25 mouse cellular contexts compared by ENCODE assay signal in the genomic region with DNA sequence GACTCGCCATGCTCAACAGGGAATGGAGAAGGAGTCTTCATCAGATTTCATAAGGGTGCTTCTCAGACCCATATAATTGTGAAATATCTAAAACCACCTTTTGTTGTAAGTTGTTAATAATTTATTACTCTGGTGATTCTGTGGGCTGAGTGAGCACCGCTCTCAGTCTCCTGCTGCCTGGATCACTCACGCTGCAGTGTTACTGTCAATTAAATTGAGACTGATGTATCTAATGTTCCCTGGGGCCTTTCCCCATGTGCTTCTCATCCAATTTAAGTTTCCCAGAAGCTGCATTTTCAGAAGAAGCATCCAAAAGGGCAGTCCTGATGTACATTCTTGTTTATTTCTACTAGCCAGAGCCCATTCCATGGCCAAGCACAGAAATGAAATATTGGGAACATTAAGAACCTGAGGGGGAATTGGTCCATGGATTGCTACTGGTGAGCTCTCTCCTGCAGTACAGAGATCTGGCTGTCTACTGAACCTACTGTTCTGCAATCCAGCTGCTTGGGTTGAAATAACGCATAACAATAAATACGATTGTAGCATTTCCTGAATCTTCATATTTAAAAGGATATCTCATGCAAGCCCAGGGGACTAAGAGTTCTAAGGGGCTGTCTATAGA. TPM values are rescaled to one million over a fixed set of nuclear protein-coding genes. Genes with fewer than 3 reads are reported as not detected.
DNase-seq lines count a peak whose midpoint lies in the region; ATAC-seq lines count a peak whose summit lies in the region.
"Had no signal": no experiment of that assay in that cellular context is flagged by ENCODE, and none has a peak within 500 bp of the region (broad histone marks: within the 10 kb centered on the region; RNA-seq: fewer than 3 reads in every experiment).

No protein-coding gene starts in this region.

- 75% methylated on average over 5 of the region's 5 CpGs for WGBS in neural tube, embryonic 11.5 days
- WGBS in hindbrain, embryonic 13.5 days = 63% methylated on average over 5 of the region's 5 CpGs
- 66% methylated on average over 5 of the region's 5 CpGs for WGBS in midbrain, embryonic 15.5 days
- WGBS in neural tube, embryonic 15.5 days = 51% methylated on average over 5 of the region's 5 CpGs

- H3K9me3 ChIP-seq in neural tube, embryonic 11.5 days (ENCODE audit: control insufficient read depth, low read length) = no peaks in the 10 kb centered on the region
- no peaks in the 10 kb centered on the region for H3K9me3 ChIP-seq in hindbrain, embryonic 13.5 days
- no peaks in the 10 kb centered on the region for H3K9me3 ChIP-seq in midbrain, embryonic 15.5 days
- no peaks in the 10 kb centered on the region for H3K9me3 ChIP-seq in neural tube, embryonic 15.5 days (replicated peaks)
- H3K9me3 ChIP-seq: forebrain, embryonic 15.5 days; heart, embryonic 13.5 days; limb, embryonic 15.5 days had no signal

- no peak overlapping the region for H3K9ac ChIP-seq in neural tube, embryonic 11.5 days (ENCODE audit: low read length)
- no peak overlapping the region for H3K9ac ChIP-seq in hindbrain, embryonic 13.5 days
- H3K9ac ChIP-seq in midbrain, embryonic 15.5 days = no peak overlapping the region
- H3K9ac ChIP-seq in neural tube, embryonic 15.5 days (replicated peaks) = no peak overlapping the region
- H3K9ac ChIP-seq: forebrain, embryonic 15.5 days; heart, embryonic 13.5 days; limb, embryonic 15.5 days; liver, embryonic 14.5 days; lung, embryonic 14.5 days had no signal

- H3K4me3 ChIP-seq in neural tube, embryonic 11.5 days (ENCODE audit: low read depth, low read length) = no peak overlapping the region
- no peak overlapping the region for H3K4me3 ChIP-seq in hindbrain, embryonic 13.5 days
- H3K4me3 ChIP-seq in midbrain, embryonic 15.5 days = no peak overlapping the region
- no peak overlapping the region for H3K4me3 ChIP-seq in neural tube, embryonic 15.5 days (replicated peaks)
- H3K4me3 ChIP-seq: forebrain, embryonic 15.5 days; heart, embryonic 13.5 days; left cerebral cortex, adult 2 months; limb, embryonic 15.5 days; myocyte had no signal

- no peaks in the 10 kb centered on the region for H3K36me3 ChIP-seq in neural tube, embryonic 11.5 days (ENCODE audit: control insufficient read depth, insufficient read depth, low read length)
- H3K36me3 ChIP-seq in hindbrain, embryonic 13.5 days = no peaks in the 10 kb centered on the region
- H3K36me3 ChIP-seq in midbrain, embryonic 15.5 days (replicated peaks) = no peaks in the 10 kb centered on the region
- H3K36me3 ChIP-seq in neural tube, embryonic 15.5 days = no peaks in the 10 kb centered on the region
- H3K36me3 ChIP-seq: forebrain, embryonic 15.5 days; heart, embryonic 13.5 days; limb, embryonic 15.5 days had no signal

- H3K4me1 ChIP-seq in neural tube, embryonic 11.5 days (ENCODE audit: control insufficient read depth, insufficient read depth, low read length) = no peaks in the 10 kb centered on the region
- peaks cover 5% of the 10 kb centered on the region; the same call in 1 of the 2 replicates for H3K4me1 ChIP-seq in hindbrain, embryonic 13.5 days (replicated peaks)
- H3K4me1 ChIP-seq in midbrain, embryonic 15.5 days = no peaks in the 10 kb centered on the region
- H3K4me1 ChIP-seq in neural tube, embryonic 15.5 days = peaks cover 8% of the 10 kb centered on the region
- H3K4me1 ChIP-seq: forebrain, embryonic 15.5 days; heart, embryonic 13.5 days; limb, embryonic 15.5 days had no signal

- no peak overlapping the region for H3K27ac ChIP-seq in neural tube, embryonic 11.5 days (ENCODE audit: low read depth, low read length)
- H3K27ac ChIP-seq in hindbrain, embryonic 13.5 days = peak overlapping the region; percentile 18; the same call in 1 of the 2 replicates
- H3K27ac ChIP-seq in midbrain, embryonic 15.5 days = no peak overlapping the region
- no peak overlapping the region for H3K27ac ChIP-seq in neural tube, embryonic 15.5 days (replicated peaks)
- H3K27ac ChIP-seq: forebrain, embryonic 15.5 days; heart, embryonic 13.5 days; left cerebral cortex, adult 2 months; limb, embryonic 15.5 days; liver, embryonic 14.5 days; stomach, postnatal 0 days had no signal

- no peak overlapping the region for H3K4me2 ChIP-seq in neural tube, embryonic 11.5 days (ENCODE audit: low read depth)
- no peak overlapping the region for H3K4me2 ChIP-seq in hindbrain, embryonic 13.5 days
- H3K4me2 ChIP-seq in midbrain, embryonic 15.5 days = no peak overlapping the region
- H3K4me2 ChIP-seq in neural tube, embryonic 15.5 days = no peak overlapping the region
- H3K4me2 ChIP-seq: forebrain, embryonic 15.5 days; heart, embryonic 13.5 days; limb, embryonic 15.5 days; lung, embryonic 14.5 days had no signal

- H3K27me3 ChIP-seq in neural tube, embryonic 11.5 days (ENCODE audit: control insufficient read depth, insufficient read depth, low read length) = no peaks in the 10 kb centered on the region
- no peaks in the 10 kb centered on the region for H3K27me3 ChIP-seq in hindbrain, embryonic 13.5 days
- H3K27me3 ChIP-seq in midbrain, embryonic 15.5 days (replicated peaks) = no peaks in the 10 kb centered on the region
- no peaks in the 10 kb centered on the region for H3K27me3 ChIP-seq in neural tube, embryonic 15.5 days (replicated peaks)
- H3K27me3 ChIP-seq: forebrain, embryonic 15.5 days; heart, embryonic 13.5 days; limb, embryonic 15.5 days had no signal

- peak; percentile 70; the same call in 1 of the 2 replicates for ATAC-seq in neural tube, embryonic 11.5 days (ENCODE audit: insufficient read depth, low FRiP score, low TSS enrichment)
- ATAC-seq in hindbrain, embryonic 13.5 days (ENCODE audit: low FRiP score) = peak; percentile 88
- peak; percentile 85; the same call in 1 of the 2 replicates for ATAC-seq in midbrain, embryonic 15.5 days (replicated peaks)
- ATAC-seq in neural tube, embryonic 15.5 days (ENCODE audit: low FRiP score) = peak; percentile 57
- ATAC-seq: activated CD4-positive, CD25-positive, alpha-beta regulatory T cell, adult 4 months; forebrain, embryonic 15.5 days had no signal

- peak; percentile 19 for DNase-seq in neural tube, embryonic 11.5 days (ENCODE audit: low spot score)
- no peak for DNase-seq in neural tube, embryonic 10.5 days (ENCODE audit: extremely low spot score, low spot score)
- DNase-seq in layer of hippocampus, adult 9-11 months = no peak
- DNase-seq in thymus, postnatal 10 days (ENCODE audit: low spot score in 2 of 2) = no peak
- DNase-seq: adrenal gland, adult 8-10 months; gastrocnemius, postnatal 14 days; heart, adult 18-20 months; heart, postnatal 14 days; kidney, adult 11 months; lung, embryonic 14.5 days; thymus, adult 2 months had no signal

RNA-seq across cellular contexts. Expression of a gene that starts 54.6 kb away (rescaled TPM):
- 0.15 TPM in 1 of 2 replicates, not detected in the other for polyA plus RNA-seq in neural tube, embryonic 11.5 days (2014; fragmentation: Nextera tagmentation; extraction: Ambion mirVana)
- polyA plus RNA-seq in hindbrain, embryonic 13.5 days (2015; fragmentation: Nextera tagmentation; extraction: Ambion mirVana) = 0.13 and 0.27 TPM in 2 replicates
- polyA plus RNA-seq in midbrain, embryonic 15.5 days (2015; fragmentation: Nextera tagmentation; extraction: Ambion mirVana) = 0.17 and 0.23 TPM in 2 replicates
- 0.42 and 0.69 TPM in 2 replicates for polyA plus RNA-seq in neural tube, embryonic 15.5 days (2015; fragmentation: Nextera tagmentation; extraction: Ambion mirVana)
- polyA plus RNA-seq: activated CD4-positive, CD25-positive, alpha-beta regulatory T cell, adult 4 months; C2C12; forebrain, embryonic 15.5 days; heart, embryonic 13.5 days; kidney, embryonic 16.5 days; large intestine, adult 2 months; limb, embryonic 15.5 days; liver, embryonic 14.5 days; myocyte; thymus, adult 2 months had no signal
